Mouse (Mus musculus): ENCODE measurements around the gene Mpzl2. TPM values are rescaled to one million over a fixed set of nuclear protein-coding genes. Genes with fewer than 3 reads are reported as not detected.

The Mpzl2 gene
- polyA plus RNA-seq, 1 experiment from 2014 or later: 11.6 TPM

GRCm38 (mm10) chr9:45000249-45000648 lies 39.4 kb upstream of the Mpzl2 start:
- no peak for DNase-seq (ENCODE audit: low spot score)
- no peak overlapping the region for H3K27ac ChIP-seq (replicated peaks; ENCODE audit: low read depth, low read length)
- H3K27me3 ChIP-seq (ENCODE audit: control insufficient read depth, insufficient read depth, low read length): no peaks in the 10 kb centered on the region
- H3K36me3 ChIP-seq (ENCODE audit: control insufficient read depth, insufficient read depth, low read length): no peaks in the 10 kb centered on the region
- no peak overlapping the region for H3K9ac ChIP-seq (ENCODE audit: low read length)
- no peak for ATAC-seq (ENCODE audit: insufficient number of reproducible peaks, low FRiP score, low TSS enrichment, low read depth)
- no peak overlapping the region for H3K4me3 ChIP-seq (ENCODE audit: low read depth, low read length)
- H3K4me1 ChIP-seq (ENCODE audit: control insufficient read depth, insufficient read depth, low read length): no peaks in the 10 kb centered on the region
- H3K4me2 ChIP-seq (ENCODE audit: low read depth, severe bottlenecking): no peak overlapping the region
- WGBS: 75% methylated on average over 3 of the region's 3 CpGs
- no peaks in the 10 kb centered on the region for H3K9me3 ChIP-seq (ENCODE audit: control insufficient read depth, low read length)

GRCm38 (mm10) chr9:45007404-45007803 lies 32.2 kb upstream of the Mpzl2 start:
- no peak overlapping the region for H3K4me3 ChIP-seq (ENCODE audit: low read depth, low read length)
- no peaks in the 10 kb centered on the region for H3K36me3 ChIP-seq (ENCODE audit: control insufficient read depth, insufficient read depth, low read length)
- H3K4me2 ChIP-seq (ENCODE audit: low read depth, severe bottlenecking): no peak overlapping the region
- 80% methylated on average over 12 of the region's 12 CpGs for WGBS
- DNase-seq (ENCODE audit: low spot score): no peak
- ATAC-seq (ENCODE audit: insufficient number of reproducible peaks, low FRiP score, low TSS enrichment, low read depth): no peak
- H3K27me3 ChIP-seq (ENCODE audit: control insufficient read depth, insufficient read depth, low read length): no peaks in the 10 kb centered on the region
- H3K9me3 ChIP-seq (ENCODE audit: control insufficient read depth, low read length): 0 out of 2 replicates have a peak, but pooled peaks cover 2% of the 10 kb centered on the region
- H3K4me1 ChIP-seq (ENCODE audit: control insufficient read depth, insufficient read depth, low read length): no peaks in the 10 kb centered on the region
- H3K9ac ChIP-seq (ENCODE audit: low read length): no peak overlapping the region
- H3K27ac ChIP-seq (replicated peaks; ENCODE audit: low read depth, low read length): no peak overlapping the region

GRCm38 (mm10) chr9:45008342-45008741 lies 31.3 kb upstream of the Mpzl2 start:
- H3K9ac ChIP-seq (ENCODE audit: low read length): no peak overlapping the region
- H3K36me3 ChIP-seq (ENCODE audit: control insufficient read depth, insufficient read depth, low read length): no peaks in the 10 kb centered on the region
- H3K4me1 ChIP-seq (ENCODE audit: control insufficient read depth, insufficient read depth, low read length): no peaks in the 10 kb centered on the region
- no peak overlapping the region for H3K4me2 ChIP-seq (ENCODE audit: low read depth, severe bottlenecking)
- no peak for ATAC-seq (ENCODE audit: insufficient number of reproducible peaks, low FRiP score, low TSS enrichment, low read depth)
- WGBS: 80% methylated on average over 4 of the region's 4 CpGs
- no peaks in the 10 kb centered on the region for H3K27me3 ChIP-seq (ENCODE audit: control insufficient read depth, insufficient read depth, low read length)
- H3K4me3 ChIP-seq (ENCODE audit: low read depth, low read length): no peak overlapping the region
- H3K9me3 ChIP-seq (ENCODE audit: control insufficient read depth, low read length): 0 out of 2 replicates have a peak, but pooled peaks cover 2% of the 10 kb centered on the region
- no peak for DNase-seq (ENCODE audit: low spot score)
- no peak overlapping the region for H3K27ac ChIP-seq (replicated peaks; ENCODE audit: low read depth, low read length)

- no peak for ATAC-seq (ENCODE audit: insufficient number of reproducible peaks, low FRiP score, low TSS enrichment, low read depth)
Observed at GRCm38 (mm10) chr9:45009180-45010078, 30.2 kb upstream of the Mpzl2 start, which contains the start of gene Cd3e. Cd3e (minus strand) TSS chr9:45009627.

GRCm38 (mm10) chr9:45010461-45010860 lies 29.1 kb upstream of the Mpzl2 start:
- 72% methylated on average over 4 of the region's 4 CpGs for WGBS
- no peaks in the 10 kb centered on the region for H3K27me3 ChIP-seq (ENCODE audit: control insufficient read depth, insufficient read depth, low read length)
- no peak overlapping the region for H3K9ac ChIP-seq (ENCODE audit: low read length)
- H3K27ac ChIP-seq (replicated peaks; ENCODE audit: low read depth, low read length): no peak overlapping the region
- no peak overlapping the region for H3K4me3 ChIP-seq (ENCODE audit: low read depth, low read length)
- no peak overlapping the region for H3K4me2 ChIP-seq (ENCODE audit: low read depth, severe bottlenecking)
- H3K36me3 ChIP-seq (ENCODE audit: control insufficient read depth, insufficient read depth, low read length): no peaks in the 10 kb centered on the region
- DNase-seq (ENCODE audit: low spot score) (no peak), ATAC-seq (ENCODE audit: insufficient number of reproducible peaks, low FRiP score, low TSS enrichment, low read depth) (no peak)
- H3K4me1 ChIP-seq (ENCODE audit: control insufficient read depth, insufficient read depth, low read length): no peaks in the 10 kb centered on the region
- H3K9me3 ChIP-seq (ENCODE audit: control insufficient read depth, low read length): 0 out of 2 replicates have a peak, but pooled peaks cover 2% of the 10 kb centered on the region

More at GRCm38 (mm10) chr9:45009180-45010078, 30.2 kb upstream of the Mpzl2 start, which contains the start of gene Cd3e:
- Histone ChIP-seq H3K9ac (ENCODE audit: low read length) (no peak within 1 kb of the TSS), H3K27ac (replicated peaks; ENCODE audit: low read depth, low read length) (no peak within 1 kb of the TSS), H3K9me3 (ENCODE audit: control insufficient read depth, low read length) (0 out of 2 replicates have a peak, but pooled peaks cover 2% of the 10 kb centered on the region), H3K27me3 (ENCODE audit: control insufficient read depth, insufficient read depth, low read length) (no peaks in the 10 kb centered on the region), H3K4me1 (ENCODE audit: control insufficient read depth, insufficient read depth, low read length) (no peaks in the 10 kb centered on the region), H3K4me2 (ENCODE audit: low read depth, severe bottlenecking) (no peak within 1 kb of the TSS), H3K4me3 (ENCODE audit: low read depth, low read length) (no peak within 1 kb of the TSS), H3K36me3 (ENCODE audit: control insufficient read depth, insufficient read depth, low read length) (no peaks in the 10 kb centered on the region)
- no peak for DNase-seq (ENCODE audit: low spot score)
- WGBS: 87% methylated on average over 19 of the region's 19 CpGs

- no peak overlapping the region for H3K9ac ChIP-seq (ENCODE audit: low read length)
- no peak for DNase-seq (ENCODE audit: low spot score)
- H3K9me3 ChIP-seq (ENCODE audit: control insufficient read depth, low read length): 0 out of 2 replicates have a peak, but pooled peaks cover 2% of the 10 kb centered on the region
- H3K4me3 ChIP-seq (ENCODE audit: low read depth, low read length): no peak overlapping the region
- H3K4me2 ChIP-seq (ENCODE audit: low read depth, severe bottlenecking): no peak overlapping the region
- 50% methylated on average over 6 of the region's 6 CpGs for WGBS
- H3K27me3 ChIP-seq (ENCODE audit: control insufficient read depth, insufficient read depth, low read length): no peaks in the 10 kb centered on the region
- no peak for ATAC-seq (ENCODE audit: insufficient number of reproducible peaks, low FRiP score, low TSS enrichment, low read depth)
- H3K4me1 ChIP-seq (ENCODE audit: control insufficient read depth, insufficient read depth, low read length): no peaks in the 10 kb centered on the region
- H3K36me3 ChIP-seq (ENCODE audit: control insufficient read depth, insufficient read depth, low read length): no peaks in the 10 kb centered on the region
- H3K27ac ChIP-seq (replicated peaks; ENCODE audit: low read depth, low read length): no peak overlapping the region
Observed at GRCm38 (mm10) chr9:45011291-45011690, 28.3 kb upstream of the Mpzl2 start.

- Histone ChIP-seq H3K4me2 (ENCODE audit: low read depth, severe bottlenecking) (no peak overlapping the region), H3K9me3 (ENCODE audit: control insufficient read depth, low read length) (no peaks in the 10 kb centered on the region), H3K4me1 (ENCODE audit: control insufficient read depth, insufficient read depth, low read length) (no peaks in the 10 kb centered on the region), H3K9ac (ENCODE audit: low read length) (no peak overlapping the region), H3K27me3 (ENCODE audit: control insufficient read depth, insufficient read depth, low read length) (no peaks in the 10 kb centered on the region), H3K36me3 (ENCODE audit: control insufficient read depth, insufficient read depth, low read length) (no peaks in the 10 kb centered on the region), H3K4me3 (ENCODE audit: low read depth, low read length) (no peak overlapping the region), H3K27ac (replicated peaks; ENCODE audit: low read depth, low read length) (no peak overlapping the region)
- DNase-seq (ENCODE audit: low spot score): no peak
- no peak for ATAC-seq (ENCODE audit: insufficient number of reproducible peaks, low FRiP score, low TSS enrichment, low read depth)
- WGBS: 30% methylated on average over 2 of the region's 2 CpGs
Observed at GRCm38 (mm10) chr9:45014879-45015278, 24.7 kb upstream of the Mpzl2 start.

GRCm38 (mm10) chr9:45015841-45016240 lies 23.8 kb upstream of the Mpzl2 start:
- no peak overlapping the region for H3K4me2 ChIP-seq (ENCODE audit: low read depth, severe bottlenecking)
- 70% methylated on average over 3 of the region's 3 CpGs for WGBS
- ATAC-seq (ENCODE audit: insufficient number of reproducible peaks, low FRiP score, low TSS enrichment, low read depth) (no peak), DNase-seq (ENCODE audit: low spot score) (no peak)
- no peaks in the 10 kb centered on the region for H3K9me3 ChIP-seq (ENCODE audit: control insufficient read depth, low read length)
- no peak overlapping the region for H3K4me3 ChIP-seq (ENCODE audit: low read depth, low read length)
- no peaks in the 10 kb centered on the region for H3K4me1 ChIP-seq (ENCODE audit: control insufficient read depth, insufficient read depth, low read length)
- no peaks in the 10 kb centered on the region for H3K27me3 ChIP-seq (ENCODE audit: control insufficient read depth, insufficient read depth, low read length)
- no peak overlapping the region for H3K9ac ChIP-seq (ENCODE audit: low read length)
- H3K36me3 ChIP-seq (ENCODE audit: control insufficient read depth, insufficient read depth, low read length): no peaks in the 10 kb centered on the region
- H3K27ac ChIP-seq (replicated peaks; ENCODE audit: low read depth, low read length): no peak overlapping the region
